Mouse (Mus musculus) CH12.LX (cell line): ENCODE results near the gene Kdelr1.

Experiments used
- BHLHE40 ChIP-seq: IDR thresholded peaks from 2 replicates; pipeline ENCODE4 v1.6.1; 2011; ENCODE audit warnings: mild to moderate bottlenecking, low read depth, low read length, improper control_type of control experiment
- ETS1 ChIP-seq: conservative IDR thresholded peaks from 2 replicates; pipeline ENCODE4 v1.6.1; 2012; ENCODE audit warnings: low read depth, mild to moderate bottlenecking, inconsistent platforms, low read length, improper control_type of control experiment, moderate library complexity
- POLR2A ChIP-seq: IDR thresholded peaks from 2 replicates; pipeline ENCODE4 v1.6.1; 2011; ENCODE audit warnings: low read depth, mild to moderate bottlenecking, improper control_type of control experiment, low read length

DNA sequence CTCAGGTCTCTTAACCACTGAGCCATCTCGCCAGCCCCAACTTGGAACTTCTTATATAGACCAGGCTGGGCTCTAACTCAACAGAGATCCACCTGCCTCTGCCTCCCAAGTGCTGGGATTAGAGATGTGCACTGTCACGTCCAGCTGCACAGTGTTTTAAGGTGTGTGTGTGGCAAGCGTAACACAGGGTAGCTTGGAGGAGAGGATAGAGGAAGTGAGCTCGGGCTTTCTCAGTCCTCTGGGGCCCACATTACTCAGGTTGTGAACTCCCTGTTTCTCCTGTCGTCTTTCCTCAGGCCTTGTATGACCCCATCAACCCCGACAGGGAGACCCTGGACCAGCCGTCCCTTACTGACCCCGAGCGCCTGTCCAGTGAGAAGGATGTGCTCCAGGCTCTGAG, 34.0 kb downstream of the Kdelr1 start:
- TF ChIP-seq POLR2A, result no peak
- TF ChIP-seq ETS1, result no peak
- TF ChIP-seq BHLHE40, result no peak
